In genomic region chr2:49654606-49655005, GRCm38 (mm10) we compare ENCODE assay signal across 14 mouse cellular contexts. TPM values are rescaled to one million over a fixed set of nuclear protein-coding genes. Genes with fewer than 3 reads are reported as not detected.
DNase-seq lines count a peak whose midpoint lies in the region; ATAC-seq lines count a peak whose summit lies in the region.
"Had no signal": no experiment of that assay in that cellular context is flagged by ENCODE, and none has a peak within 500 bp of the region (broad histone marks: within the 10 kb centered on the region; RNA-seq: fewer than 3 reads in every experiment).

No protein-coding gene starts in this region.

- H3K9me3 ChIP-seq in forebrain, embryonic 15.5 days, result no peaks in the 10 kb centered on the region
- no peaks in the 10 kb centered on the region for H3K9me3 ChIP-seq in forebrain, embryonic 10.5 days
- no peaks in the 10 kb centered on the region for H3K9me3 ChIP-seq in kidney, embryonic 14.5 days (ENCODE audit: control insufficient read depth, low read length)
- H3K9me3 ChIP-seq: embryonic facial prominence, embryonic 15.5 days had no signal

- peak; percentile 20; the same call in 1 of the 2 replicates for ATAC-seq in forebrain, embryonic 15.5 days (replicated peaks)
- ATAC-seq in kidney, embryonic 14.5 days (ENCODE audit: low FRiP score, low TSS enrichment), result no peak
- ATAC-seq in megakaryocyte, adult 5-6 weeks (ENCODE audit: poor library complexity, severe bottlenecking), result no peak

- H3K9ac ChIP-seq in forebrain, embryonic 15.5 days (replicated peaks), result no peak overlapping the region
- H3K9ac ChIP-seq in kidney, embryonic 14.5 days (ENCODE audit: low read depth, low read length), result no peak overlapping the region
- H3K9ac ChIP-seq: embryonic facial prominence, embryonic 15.5 days; lung, embryonic 14.5 days had no signal

- 79% methylated on average over 10 of the region's 10 CpGs for WGBS in forebrain, embryonic 15.5 days
- WGBS in forebrain, embryonic 10.5 days, result 91% methylated on average over 10 of the region's 10 CpGs
- 90% methylated on average over 10 of the region's 10 CpGs for WGBS in kidney, embryonic 14.5 days

- no peak overlapping the region for H3K4me3 ChIP-seq in forebrain, embryonic 15.5 days
- H3K4me3 ChIP-seq in forebrain, embryonic 10.5 days, result no peak overlapping the region
- H3K4me3 ChIP-seq in kidney, embryonic 14.5 days (ENCODE audit: low read length), result no peak overlapping the region
- H3K4me3 ChIP-seq: embryonic facial prominence, embryonic 15.5 days had no signal

- no peaks in the 10 kb centered on the region for H3K27me3 ChIP-seq in forebrain, embryonic 15.5 days
- no peaks in the 10 kb centered on the region for H3K27me3 ChIP-seq in forebrain, embryonic 10.5 days (ENCODE audit: poor library complexity, severe bottlenecking)
- no peaks in the 10 kb centered on the region for H3K27me3 ChIP-seq in kidney, embryonic 14.5 days (ENCODE audit: control insufficient read depth, insufficient read depth, low read length)
- H3K27me3 ChIP-seq: embryonic facial prominence, embryonic 15.5 days had no signal

- H3K27ac ChIP-seq in forebrain, embryonic 15.5 days (replicated peaks), result peak overlapping the region; percentile 77
- no peak overlapping the region for H3K27ac ChIP-seq in forebrain, embryonic 10.5 days
- H3K27ac ChIP-seq in kidney, embryonic 14.5 days (ENCODE audit: low read depth, low read length), result no peak overlapping the region
- H3K27ac ChIP-seq: embryonic facial prominence, embryonic 15.5 days had no signal

- no peak for DNase-seq in forebrain, embryonic 10.5 days (ENCODE audit: extremely low spot score, low spot score)
- peak; percentile 3 for DNase-seq in kidney, adult 9 months
- peak; percentile 93 for DNase-seq in brain, adult 2 months (ENCODE audit: low read depth, low spot score)
- DNase-seq in cerebellum, postnatal 10 days, result peak; percentile 78 to 82
- no peak for DNase-seq in right cerebral cortex, postnatal 4 days
- DNase-seq: adrenal gland, postnatal 14 days; heart, postnatal 36 days; kidney, postnatal 10 days; lung, embryonic 14.5 days; thymus, adult 18-20 months had no signal

- peaks cover 55% of the 10 kb centered on the region for H3K4me1 ChIP-seq in forebrain, embryonic 15.5 days
- H3K4me1 ChIP-seq in forebrain, embryonic 10.5 days, result peaks cover 27% of the 10 kb centered on the region
- H3K4me1 ChIP-seq in kidney, embryonic 14.5 days (ENCODE audit: control insufficient read depth, insufficient read depth, low read length), result peaks cover 1% of the 10 kb centered on the region; the same call in 1 of the 2 replicates

- H3K36me3 ChIP-seq in forebrain, embryonic 15.5 days, result 0 out of 2 replicates have a peak, but pooled peaks cover 5% of the 10 kb centered on the region
- peaks cover 16% of the 10 kb centered on the region for H3K36me3 ChIP-seq in forebrain, embryonic 10.5 days (replicated peaks)
- H3K36me3 ChIP-seq in kidney, embryonic 14.5 days (ENCODE audit: control insufficient read depth, insufficient read depth, low read length), result no peaks in the 10 kb centered on the region
- H3K36me3 ChIP-seq: embryonic facial prominence, embryonic 15.5 days had no signal

- H3K4me2 ChIP-seq in forebrain, embryonic 15.5 days (replicated peaks), result no peak overlapping the region
- no peak overlapping the region for H3K4me2 ChIP-seq in kidney, embryonic 14.5 days (replicated peaks; ENCODE audit: low read depth, low read length)
- H3K4me2 ChIP-seq: embryonic facial prominence, embryonic 15.5 days; lung, embryonic 14.5 days had no signal

RNA-seq across cellular contexts. Expression of gene Kif5c, which starts 35.5 kb away (rescaled TPM):
- 171 and 172 TPM in 2 replicates for polyA plus RNA-seq in forebrain, embryonic 15.5 days (2015; fragmentation: Nextera tagmentation; extraction: Ambion mirVana)
- polyA plus RNA-seq in forebrain, embryonic 10.5 days (2016; fragmentation: Nextera tagmentation; extraction: Ambion mirVana), result 30.9 and 35.8 TPM in 2 replicates
- polyA plus RNA-seq in kidney, embryonic 14.5 days (2014; fragmentation: Nextera tagmentation; extraction: Ambion mirVana), result 5.0 and 6.6 TPM in 2 replicates
- 0.13 and 0.16 TPM in 2 replicates for total RNA-seq in megakaryocyte, adult 5-6 weeks (2015)
- 0.15 and 0.28 TPM in 2 replicates for total RNA-seq in megakaryocyte, adult 5-6 weeks (2017)

Comparison
In these comparisons a context has a peak if more than half of its experiments do, and no peak if none do; other contexts are left out.
1. DNase-seq: peak in kidney, adult 9 months (single experiment), brain, adult 2 months (single experiment) and cerebellum, postnatal 10 days (2 of 2); none in forebrain, embryonic 10.5 days (single experiment) and right cerebral cortex, postnatal 4 days (single experiment).